19 mouse cellular contexts compared by ENCODE assay signal in genomic region chr4:135291199-135291598, GRCm38 (mm10).
"Had no signal": no experiment of that assay in that cellular context is flagged by ENCODE, and none has a peak within 500 bp of the region (broad histone marks: within the 10 kb centered on the region; RNA-seq: fewer than 3 reads in every experiment).

No protein-coding gene starts in this region.

- H3K4me1 ChIP-seq: midbrain, embryonic 15.5 days had no signal

- H3K27me3 ChIP-seq: intestine, embryonic 15.5 days; limb, embryonic 12.5 days; limb, embryonic 15.5 days; midbrain, embryonic 12.5 days; midbrain, embryonic 15.5 days; neural tube, embryonic 12.5 days; neural tube, embryonic 15.5 days had no signal

- ATAC-seq: intestine, embryonic 15.5 days; midbrain, embryonic 15.5 days had no signal

- H3K27ac ChIP-seq: limb, embryonic 15.5 days; macrophage; midbrain, embryonic 12.5 days; midbrain, embryonic 15.5 days; neural tube, embryonic 12.5 days; neural tube, embryonic 15.5 days had no signal

- H3K4me3 ChIP-seq: intestine, embryonic 15.5 days; limb, embryonic 12.5 days; limb, embryonic 15.5 days; midbrain, embryonic 12.5 days; midbrain, embryonic 15.5 days; neural tube, embryonic 12.5 days; neural tube, embryonic 15.5 days had no signal

- H3K4me2 ChIP-seq: intestine, embryonic 15.5 days; limb, embryonic 12.5 days; limb, embryonic 15.5 days; midbrain, embryonic 12.5 days; midbrain, embryonic 15.5 days; neural tube, embryonic 12.5 days; neural tube, embryonic 15.5 days had no signal

- H3K9me3 ChIP-seq: intestine, embryonic 15.5 days; limb, embryonic 12.5 days; limb, embryonic 15.5 days; midbrain, embryonic 12.5 days; midbrain, embryonic 15.5 days; neural tube, embryonic 12.5 days; neural tube, embryonic 15.5 days had no signal

- H3K9ac ChIP-seq: intestine, embryonic 15.5 days; limb, embryonic 12.5 days; limb, embryonic 15.5 days; midbrain, embryonic 12.5 days; midbrain, embryonic 15.5 days; neural tube, embryonic 12.5 days; neural tube, embryonic 15.5 days had no signal

- H3K36me3 ChIP-seq: intestine, embryonic 15.5 days; limb, embryonic 12.5 days; limb, embryonic 15.5 days; midbrain, embryonic 12.5 days; midbrain, embryonic 15.5 days; neural tube, embryonic 12.5 days; neural tube, embryonic 15.5 days had no signal

- DNase-seq: kidney, adult 18-20 months; kidney, adult 9 months; kidney, postnatal 14 days; kidney, postnatal 4 days; left cerebral cortex, postnatal 4 days; right cerebral cortex, adult 18-20 months; right cerebral cortex, postnatal 14 days; right cerebral cortex, postnatal 4 days; thymus, adult 2 months; thymus, postnatal 14 days; thymus, postnatal 4 days had no signal
